Mouse (Mus musculus) hindbrain, embryonic 11.5 days (tissue): ENCODE data around the gene Slu7. TPM values are rescaled to one million over a fixed set of nuclear protein-coding genes. Genes with fewer than 3 reads are reported as not detected.

Experiments
- ATAC-seq: fragments of 200-750 bp; cut with Nextera tagmentation; 2 replicates; pipeline ENCODE4 v1.8.0; 2017; ENCODE audit warnings: mild to moderate bottlenecking, moderate TSS enrichment, moderate library complexity; ENCODE audit not compliant: low FRiP score
- DNase-seq: peaks from one replicate; pipeline ENCODE4 v3.0.0-alpha.2; 2015; ENCODE audit warnings: low spot score
- H3K27ac ChIP-seq: fragments of 300-500 bp; sonication (generic); 2 replicates; pipeline ENCODE4 v1.5.1; 2014; ENCODE audit warnings: mild to moderate bottlenecking, low read depth, low read length
- H3K27me3 ChIP-seq: fragments of 300-500 bp; sonication (generic); 2 replicates; pipeline ENCODE4 v1.6.1; 2014; ENCODE audit warnings: mild to moderate bottlenecking, low read length, moderate library complexity, mixed read lengths; ENCODE audit not compliant: control insufficient read depth, insufficient read depth
- H3K36me3 ChIP-seq: fragments of 300-500 bp; sonication (generic); 2 replicates; pipeline ENCODE4 v1.6.1; 2014; ENCODE audit warnings: mild to moderate bottlenecking, low read length, moderate library complexity, mixed read lengths; ENCODE audit not compliant: control insufficient read depth, insufficient read depth
- H3K4me1 ChIP-seq: fragments of 300-500 bp; sonication (generic); replicated peaks from 2 replicates; pipeline ENCODE4 v1.6.1; 2014; ENCODE audit warnings: low read length, mixed read lengths; ENCODE audit not compliant: control insufficient read depth, insufficient read depth
- H3K4me2 ChIP-seq: fragments of 300-500 bp; sonication (generic); replicated peaks from 2 replicates; pipeline ENCODE4 v1.6.1; 2014; ENCODE audit warnings: mild to moderate bottlenecking, low read depth, low read length
- H3K4me3 ChIP-seq: fragments of 300-500 bp; sonication (generic); 2 replicates; pipeline ENCODE4 v1.5.1; 2014; ENCODE audit warnings: low read depth, low read length
- H3K9ac ChIP-seq: fragments of 300-500 bp; sonication (generic); 2 replicates; pipeline ENCODE4 v1.6.1; 2014; ENCODE audit warnings: low read depth, low read length
- H3K9me3 ChIP-seq: fragments of 300-500 bp; sonication (generic); 2 replicates; pipeline ENCODE4 v1.6.1; 2016; ENCODE audit warnings: low read length; ENCODE audit not compliant: control insufficient read depth
- WGBS: fragments of 180-500 bp; shearing (Covaris S2); extraction: QIAGEN DNeasy Blood & Tissue Kit; methylation state at CpG from one replicate; pipeline ENCODE4 v1.1.7; 2014; 5-methylcytosine and 5-hydroxymethylcytosine counted together
- polyA plus RNA-seq: library from polyadenylated mRNA; unstranded; fragments of >200 nt; fragmentation: Nextera tagmentation; extraction: Ambion mirVana; gene quantifications from 2 replicates; pipeline ENCODE4 v1.2.1, GENCODE M21; 2014

Gene Slu7
- polyA plus RNA-seq, 1 experiment from 2014 or later = 73.6 TPM

DNA sequence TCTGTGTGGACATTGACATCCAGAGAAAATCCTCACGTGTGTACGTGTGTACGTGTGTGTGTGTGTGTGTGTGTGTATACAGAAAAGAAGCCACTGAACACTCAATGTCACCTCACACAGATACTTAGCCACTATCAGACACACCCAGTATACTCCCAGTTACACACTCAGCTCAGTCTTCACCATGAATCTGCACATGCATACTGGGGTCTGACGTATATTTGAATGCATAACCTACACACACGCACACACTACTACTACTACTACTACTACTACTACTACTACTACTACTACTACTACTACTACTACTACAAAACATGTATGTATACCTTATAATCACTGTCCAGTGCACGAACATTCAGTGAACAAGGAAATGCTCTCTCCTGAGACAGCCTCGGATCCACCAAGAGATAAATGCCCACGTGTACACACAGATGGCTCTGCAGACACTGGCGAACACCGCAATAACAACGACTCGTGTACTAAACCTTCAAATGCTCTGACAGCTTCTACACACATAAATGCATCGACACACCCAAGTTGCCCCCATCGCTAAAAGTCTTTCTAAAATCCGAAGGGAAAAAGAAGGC is 40.2 kb downstream of the Slu7 start:
- no peaks in the 10 kb centered on the region for H3K9me3 ChIP-seq
- no peak overlapping the region for H3K27ac ChIP-seq
- 0 out of 2 replicates have a peak overlapping the region, but pooled peaks have one; percentile 1 for H3K9ac ChIP-seq
- no peak for DNase-seq
- ATAC-seq = peak; percentile 38; the same call in 1 of the 2 replicates
- no peaks in the 10 kb centered on the region; the same call in 1 of the 2 replicates for H3K4me1 ChIP-seq
- no peaks in the 10 kb centered on the region for H3K36me3 ChIP-seq
- H3K27me3 ChIP-seq = no peaks in the 10 kb centered on the region
- peak overlapping the region; percentile 37 for H3K4me2 ChIP-seq
- 61% methylated on average over 15 of the region's 15 CpGs for WGBS
- H3K4me3 ChIP-seq = peak overlapping the region; percentile 19; the same call in 1 of the 2 replicates

DNA sequence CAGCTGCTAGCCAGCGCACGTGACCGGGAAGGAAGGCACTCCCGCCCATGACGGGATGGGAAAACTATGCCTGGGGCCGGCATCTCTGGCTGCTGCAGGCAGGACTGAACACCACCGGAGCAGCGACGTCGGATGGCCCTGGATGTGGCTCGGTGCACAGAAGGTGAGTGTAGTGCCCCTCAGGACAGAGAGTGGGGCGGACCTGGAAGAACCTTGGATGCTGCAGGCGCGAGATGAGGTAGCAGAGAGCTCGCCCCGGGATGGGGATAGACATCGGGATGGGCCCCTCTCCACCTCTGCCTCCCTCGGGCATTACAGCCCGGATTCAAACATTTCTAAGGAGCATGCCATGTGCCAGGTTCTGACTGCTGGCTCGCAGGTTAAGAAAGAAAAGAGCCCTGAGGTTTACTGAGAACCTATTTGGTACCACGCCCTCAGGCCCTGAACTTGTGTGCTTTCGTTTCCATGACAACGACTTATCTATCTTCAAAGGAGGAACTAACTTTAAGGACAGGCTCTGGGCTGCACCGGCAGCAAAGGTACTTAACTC is 40.8 kb downstream of the Slu7 start, which contains the start of gene C1qtnf2:
C1qtnf2 (plus strand) TSS at position 52 of the 550 bp plus-strand sequence.
- H3K4me1 ChIP-seq = no peaks in the 10 kb centered on the region; the same call in 1 of the 2 replicates
- ATAC-seq (peak; percentile 73), DNase-seq (peak; percentile 48)
- H3K36me3 ChIP-seq = no peaks in the 10 kb centered on the region
- 0 out of 2 replicates have a peak within 1 kb of the TSS, but pooled peaks have one; percentile 1 for H3K9ac ChIP-seq
- no peak within 1 kb of the TSS for H3K27ac ChIP-seq
- H3K27me3 ChIP-seq = no peaks in the 10 kb centered on the region
- peak within 1 kb of the TSS; percentile 37 for H3K4me2 ChIP-seq
- H3K4me3 ChIP-seq = peak within 1 kb of the TSS; percentile 19; the same call in 1 of the 2 replicates
- 7% methylated on average over 24 of the region's 24 CpGs for WGBS
- no peaks in the 10 kb centered on the region for H3K9me3 ChIP-seq

DNA sequence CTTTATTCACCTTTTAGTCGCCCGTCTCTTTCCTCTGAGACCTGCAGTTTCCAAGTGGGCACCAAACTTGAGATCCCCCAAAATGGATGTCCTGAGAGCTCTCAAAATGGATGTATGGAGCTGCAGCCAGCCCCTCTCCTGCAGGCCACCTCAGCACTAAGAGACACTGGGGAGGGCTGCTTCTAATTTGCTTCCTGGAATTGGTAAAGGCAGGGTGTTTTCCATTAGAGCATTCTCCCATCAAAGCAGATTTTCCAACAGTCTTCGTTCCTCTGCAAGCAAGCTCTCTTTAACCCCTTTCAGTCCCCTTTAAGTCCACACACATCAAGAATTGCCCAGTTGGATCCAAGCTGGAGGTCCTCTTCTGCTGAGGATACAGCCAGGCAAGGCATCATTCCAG is 45.8 kb downstream of the Slu7 start:
- H3K4me2 ChIP-seq = no peak overlapping the region
- no peak overlapping the region for H3K27ac ChIP-seq
- no peaks in the 10 kb centered on the region for H3K9me3 ChIP-seq
- no peak for ATAC-seq
- H3K4me1 ChIP-seq = no peaks in the 10 kb centered on the region; the same call in 1 of the 2 replicates
- H3K4me3 ChIP-seq = no peak overlapping the region
- no peaks in the 10 kb centered on the region for H3K27me3 ChIP-seq
- H3K9ac ChIP-seq = no peak overlapping the region
- H3K36me3 ChIP-seq = no peaks in the 10 kb centered on the region
- no peak for DNase-seq
- 94% methylated on average over 3 of the region's 3 CpGs for WGBS

DNA sequence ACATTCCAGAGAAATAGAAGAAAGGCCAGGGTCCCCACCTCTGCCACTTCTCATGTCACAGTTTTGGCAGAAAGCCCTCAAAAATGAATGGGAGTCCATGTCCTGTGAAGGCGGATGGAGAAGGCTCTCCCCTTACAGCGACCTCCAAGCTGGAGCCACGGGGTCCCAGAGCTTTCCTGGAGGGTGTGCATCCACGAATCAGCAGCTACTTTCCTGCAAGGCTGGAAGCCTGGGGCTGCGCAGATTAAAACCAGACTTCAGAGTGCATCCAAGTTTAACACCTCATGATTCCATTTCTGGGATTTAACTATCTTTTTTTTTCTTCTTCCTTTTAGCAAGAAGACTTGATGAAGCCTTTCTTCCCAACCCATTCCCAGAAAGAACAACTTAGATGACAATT is 47.0 kb downstream of the Slu7 start:
- no peak overlapping the region for H3K4me3 ChIP-seq
- ATAC-seq (no peak), DNase-seq (no peak)

DNA sequence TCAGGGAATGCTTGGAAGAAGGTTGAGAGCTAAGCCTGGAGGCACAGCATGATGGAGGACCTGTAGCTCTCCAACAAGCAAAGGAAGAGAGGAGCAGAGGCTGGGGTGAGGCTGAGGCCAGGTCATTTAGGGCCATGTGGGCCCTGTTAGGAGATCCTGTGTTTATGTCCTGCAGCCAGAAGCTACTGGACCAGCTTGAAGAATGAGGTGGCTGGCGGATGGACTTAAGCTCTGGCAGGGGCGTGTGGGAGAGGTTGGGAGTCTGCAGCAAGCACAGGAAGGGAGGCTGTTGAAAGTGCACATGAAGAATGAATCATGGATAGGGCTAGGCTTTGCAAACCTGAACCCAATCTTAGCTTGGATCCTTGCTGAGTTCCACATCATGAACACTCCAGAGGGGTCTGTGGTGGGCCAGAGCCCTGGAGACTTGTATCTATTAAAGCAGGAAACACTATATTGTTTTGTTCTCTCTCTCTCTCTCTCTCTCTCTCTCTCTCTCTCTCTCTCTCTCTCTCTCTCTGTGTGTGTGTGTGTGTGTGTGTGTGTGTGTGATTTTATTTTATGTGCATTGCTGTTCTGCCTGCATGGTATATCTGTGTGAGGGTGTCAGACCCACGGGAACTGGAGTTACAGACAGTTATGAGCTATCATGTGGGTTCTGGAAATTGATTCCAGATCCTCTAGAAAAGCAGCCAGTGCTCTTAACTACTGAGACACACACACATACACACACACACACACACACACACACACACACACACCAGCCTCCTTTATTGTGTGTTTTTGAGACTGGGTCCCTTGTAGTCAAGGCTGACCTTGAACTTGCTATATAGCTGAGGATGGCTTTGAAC is 48.4 kb downstream of the Slu7 start:
- H3K36me3 ChIP-seq = no peaks in the 10 kb centered on the region
- no peak for DNase-seq
- H3K27me3 ChIP-seq = no peaks in the 10 kb centered on the region
- H3K27ac ChIP-seq = no peak overlapping the region
- WGBS = 57% methylated on average over 3 of the region's 3 CpGs
- no peak overlapping the region for H3K4me2 ChIP-seq
- H3K9ac ChIP-seq = no peak overlapping the region
- no peaks in the 10 kb centered on the region for H3K9me3 ChIP-seq
- ATAC-seq = no peak
- H3K4me1 ChIP-seq = no peaks in the 10 kb centered on the region
- no peak overlapping the region for H3K4me3 ChIP-seq

More for the DNA sequence above, 47.0 kb downstream of the Slu7 start:
- Histone ChIP-seq H3K4me2 (no peak overlapping the region), H3K9me3 (no peaks in the 10 kb centered on the region), H3K27ac (no peak overlapping the region), H3K27me3 (no peaks in the 10 kb centered on the region), H3K9ac (no peak overlapping the region), H3K4me1 (no peaks in the 10 kb centered on the region), H3K36me3 (no peaks in the 10 kb centered on the region)
- 61% methylated on average over 5 of the region's 5 CpGs for WGBS

DNA sequence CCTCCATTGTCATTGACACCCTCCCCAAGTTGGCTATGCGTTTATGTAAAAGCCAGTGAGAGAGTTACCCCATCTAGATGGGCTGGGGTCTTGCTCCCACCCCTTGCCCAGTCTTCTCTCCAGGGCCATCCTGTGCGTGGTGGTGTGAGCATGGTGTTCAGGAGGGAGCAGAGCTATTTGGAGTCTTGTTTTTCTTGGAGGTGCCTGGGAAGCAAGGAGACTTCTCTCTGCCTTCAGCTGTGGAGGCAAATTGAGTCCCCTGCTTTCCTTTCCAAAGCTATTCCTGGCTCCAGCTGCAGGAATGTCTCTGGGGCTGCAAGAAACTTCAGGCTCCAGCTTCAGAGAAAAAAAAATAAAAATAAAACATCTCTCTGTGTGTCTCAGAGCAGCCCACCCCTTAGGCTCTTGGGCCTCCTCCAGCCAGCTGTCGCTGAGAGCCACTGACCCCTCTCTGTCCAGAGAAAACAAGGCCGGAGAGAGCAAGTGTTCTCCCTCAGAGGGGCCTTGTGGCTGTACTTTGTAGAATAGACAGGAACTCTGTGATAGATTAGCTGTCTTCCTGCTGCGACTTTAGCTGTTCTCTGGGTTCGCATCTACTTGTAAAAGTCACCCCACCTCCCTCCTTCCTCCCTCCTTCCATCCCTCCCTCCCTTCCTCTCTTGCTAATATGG is 49.7 kb downstream of the Slu7 start:
- Histone ChIP-seq H3K4me2 (no peak overlapping the region), H3K4me1 (no peaks in the 10 kb centered on the region), H3K27me3 (no peaks in the 10 kb centered on the region), H3K4me3 (no peak overlapping the region), H3K27ac (no peak overlapping the region), H3K9me3 (no peaks in the 10 kb centered on the region), H3K9ac (no peak overlapping the region), H3K36me3 (no peaks in the 10 kb centered on the region)
- DNase-seq (no peak), ATAC-seq (no peak)
- WGBS = 40% methylated on average over 6 of the region's 6 CpGs

DNA sequence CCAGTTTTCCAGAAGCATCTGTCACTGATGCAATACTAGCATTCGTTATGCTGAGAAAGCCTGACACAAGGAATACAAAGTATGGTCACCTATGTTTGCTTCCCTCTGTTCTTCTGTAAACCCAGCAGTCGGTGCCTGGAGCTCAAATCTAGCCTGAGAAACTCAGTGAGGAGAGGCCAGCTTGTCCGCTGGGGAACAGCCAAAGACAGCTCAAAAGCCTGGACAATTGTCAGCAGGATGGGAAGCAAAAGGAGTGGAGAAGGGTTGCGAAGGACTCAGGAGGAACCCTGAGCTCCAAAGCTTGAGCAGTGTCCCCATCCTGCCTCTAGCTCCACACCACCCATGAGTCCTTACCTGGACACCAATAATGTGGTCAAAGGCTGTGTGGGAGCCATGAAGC is 50.5 kb downstream of the Slu7 start:
- no peak for ATAC-seq
- no peak for DNase-seq

DNA sequence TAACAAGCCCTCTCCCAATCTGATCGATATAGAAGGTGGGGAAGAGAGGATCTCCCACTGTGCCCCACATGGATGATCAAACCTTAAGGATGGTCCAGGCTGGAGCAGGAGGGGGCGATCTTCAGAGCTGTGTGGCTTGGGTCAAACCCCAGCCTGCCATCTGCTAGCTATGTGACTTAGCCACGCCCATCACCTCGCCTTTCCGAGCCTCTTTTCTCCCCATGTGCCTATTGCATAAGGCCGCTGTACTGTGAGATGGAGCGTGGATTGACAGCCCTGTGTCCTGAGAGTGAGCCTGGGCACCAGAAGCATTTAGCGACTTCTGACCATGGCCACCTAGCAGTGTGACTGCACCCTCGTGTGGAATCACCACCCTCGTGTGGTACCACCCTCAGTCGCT is 51.1 kb downstream of the Slu7 start:
- ATAC-seq (peak; percentile 84; the same call in 1 of the 2 replicates), DNase-seq (peak; percentile 37)
- Histone ChIP-seq H3K27ac (no peak overlapping the region), H3K4me1 (no peaks in the 10 kb centered on the region), H3K4me3 (no peak overlapping the region), H3K36me3 (no peaks in the 10 kb centered on the region), H3K4me2 (no peak overlapping the region; the same call in 1 of the 2 replicates), H3K27me3 (no peaks in the 10 kb centered on the region), H3K9ac (0 out of 2 replicates have a peak overlapping the region, but pooled peaks have one; percentile 4), H3K9me3 (no peaks in the 10 kb centered on the region)
- WGBS = 45% methylated on average over 11 of the region's 11 CpGs

More for the DNA sequence above, 50.5 kb downstream of the Slu7 start:
- H3K4me1 ChIP-seq = no peaks in the 10 kb centered on the region
- H3K9ac ChIP-seq = no peak overlapping the region
- no peaks in the 10 kb centered on the region for H3K36me3 ChIP-seq
- H3K27ac ChIP-seq = no peak overlapping the region
- no peaks in the 10 kb centered on the region for H3K9me3 ChIP-seq
- no peak overlapping the region for H3K4me3 ChIP-seq
- H3K4me2 ChIP-seq = no peak overlapping the region; the same call in 1 of the 2 replicates
- WGBS = 87% methylated on average over 4 of the region's 4 CpGs
- no peaks in the 10 kb centered on the region for H3K27me3 ChIP-seq
